Mouse (Mus musculus): ENCODE results near the gene Nkd1. TPM values are rescaled to one million over a fixed set of nuclear protein-coding genes. Genes with fewer than 3 reads are reported as not detected.
A peak's percentile ranks its signal among the peaks of the same experiment; 100 is the strongest.

Nkd1 gene
- polyA plus RNA-seq, 1 experiment from 2014 or later = 57.4 TPM

DNA sequence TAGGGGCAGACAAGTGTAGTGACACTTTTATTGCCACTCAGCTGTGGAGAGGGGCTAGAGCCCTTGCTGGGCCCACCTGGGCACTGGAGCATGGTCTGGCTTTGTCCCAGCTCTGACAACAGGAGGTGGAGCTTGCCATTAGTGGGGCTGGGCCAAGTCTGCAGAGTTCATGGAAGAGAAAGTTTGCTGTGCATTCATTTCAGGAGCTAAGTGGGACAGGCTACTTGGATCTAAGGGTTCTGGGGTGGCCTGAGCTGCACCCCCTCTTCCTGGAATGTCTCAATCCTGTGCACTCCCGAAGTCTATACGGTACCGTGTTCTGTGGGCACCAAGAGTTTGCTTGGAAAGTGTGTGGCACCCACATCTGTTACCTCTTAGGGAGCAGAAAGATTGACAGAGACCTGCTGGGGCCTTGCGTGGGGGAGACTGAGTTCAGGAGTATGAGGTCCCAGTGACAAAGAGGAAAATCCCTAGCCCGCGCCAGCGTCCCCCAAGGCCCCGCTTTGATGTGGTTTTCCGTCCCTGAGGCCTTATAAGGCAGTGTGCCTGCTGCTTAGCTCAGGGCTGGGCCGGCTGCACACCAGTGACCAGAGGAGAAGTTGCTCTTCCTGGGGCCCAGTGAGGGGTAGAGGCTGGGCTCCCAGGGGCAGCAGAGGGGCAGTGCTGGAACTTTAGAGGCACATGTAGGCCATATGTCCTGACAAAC, 49.3 kb downstream of the Nkd1 start:
- no peaks in the 10 kb centered on the region for H3K27me3 ChIP-seq (ENCODE audit: control insufficient read depth, insufficient read depth, low read length)
- H3K36me3 ChIP-seq (ENCODE audit: control insufficient read depth, insufficient read depth, low read length) = no peaks in the 10 kb centered on the region
- no peak for TF ChIP-seq EP300 (optimal IDR thresholded peaks at IDR 0.05)
- TF ChIP-seq CTCF (IDR thresholded peaks at IDR 0.05; ENCODE audit: low read depth) = no peak
- DNase-seq (ENCODE audit: low spot score) (peak; percentile 35), ATAC-seq (ENCODE audit: low FRiP score, low TSS enrichment) (peak; percentile 45; the same call in 1 of the 2 replicates)
- H3K4me1 ChIP-seq (replicated peaks; ENCODE audit: control insufficient read depth, insufficient read depth) = peaks cover 14% of the 10 kb centered on the region
- no peak overlapping the region for H3K4me3 ChIP-seq (ENCODE audit: low read depth, low read length)
- peak overlapping the region; percentile 90 for H3K27ac ChIP-seq (replicated peaks)
- H3K9ac ChIP-seq (ENCODE audit: low read length) = peak overlapping the region; percentile 41
- WGBS = 37% methylated on average over 10 of the region's 10 CpGs
- no peak overlapping the region for H3K4me2 ChIP-seq (replicated peaks; ENCODE audit: low read depth)
- H3K9me3 ChIP-seq (ENCODE audit: control insufficient read depth, low read length) = no peaks in the 10 kb centered on the region

DNA sequence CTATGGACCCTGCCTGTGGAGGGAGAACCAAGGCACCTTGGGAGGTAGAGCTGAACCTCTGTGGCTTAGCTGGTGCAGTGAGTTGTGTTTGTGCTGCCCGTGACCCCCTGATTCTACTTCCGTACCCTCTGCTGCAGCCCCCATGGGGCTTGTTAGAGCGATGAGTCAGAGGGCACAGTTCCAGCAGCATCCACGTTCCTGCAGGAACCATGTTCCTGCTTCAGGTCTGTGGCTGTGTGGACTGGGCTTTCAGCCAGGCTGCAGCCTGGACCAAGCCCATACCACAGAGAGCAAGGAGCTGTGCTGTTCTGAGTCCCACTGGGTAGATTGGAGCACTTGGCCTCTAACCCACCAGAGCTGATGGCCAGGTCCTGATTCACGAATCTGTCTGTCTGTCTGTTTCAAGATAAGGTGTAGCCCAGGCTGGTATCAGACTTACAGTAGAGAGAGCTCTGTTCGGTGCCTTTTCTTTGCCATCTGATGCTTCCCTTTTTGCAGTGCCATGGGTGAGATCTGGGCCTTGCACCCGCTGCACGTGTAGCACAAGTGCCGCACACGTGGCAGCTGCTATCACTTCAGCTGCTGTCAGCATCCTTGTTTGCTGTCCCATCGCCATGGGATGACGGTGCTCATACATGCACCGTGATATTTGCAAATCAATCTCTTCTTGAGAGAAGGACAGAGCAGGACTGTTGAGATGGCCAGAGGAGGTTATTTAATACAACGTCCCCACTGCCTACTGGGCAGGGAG, 50.5 kb downstream of the Nkd1 start:
- peak overlapping the region; percentile 90 for H3K27ac ChIP-seq (replicated peaks)
- H3K4me2 ChIP-seq (replicated peaks; ENCODE audit: low read depth) = no peak overlapping the region
- no peak for TF ChIP-seq CTCF (IDR thresholded peaks at IDR 0.05; ENCODE audit: low read depth)
- WGBS = 67% methylated on average over 14 of the region's 14 CpGs
- H3K4me3 ChIP-seq (ENCODE audit: low read depth, low read length) = no peak overlapping the region
- H3K4me1 ChIP-seq (replicated peaks; ENCODE audit: control insufficient read depth, insufficient read depth) = peaks cover 19% of the 10 kb centered on the region
- DNase-seq (ENCODE audit: low spot score) (no peak), ATAC-seq (ENCODE audit: low FRiP score, low TSS enrichment) (0 out of 2 replicates have a peak, but pooled peaks have one; percentile 11)
- H3K9ac ChIP-seq (ENCODE audit: low read length) = no peak overlapping the region
- H3K9me3 ChIP-seq (ENCODE audit: control insufficient read depth, low read length) = no peaks in the 10 kb centered on the region
- H3K36me3 ChIP-seq (ENCODE audit: control insufficient read depth, insufficient read depth, low read length) = no peaks in the 10 kb centered on the region
- no peaks in the 10 kb centered on the region for H3K27me3 ChIP-seq (ENCODE audit: control insufficient read depth, insufficient read depth, low read length)

DNA sequence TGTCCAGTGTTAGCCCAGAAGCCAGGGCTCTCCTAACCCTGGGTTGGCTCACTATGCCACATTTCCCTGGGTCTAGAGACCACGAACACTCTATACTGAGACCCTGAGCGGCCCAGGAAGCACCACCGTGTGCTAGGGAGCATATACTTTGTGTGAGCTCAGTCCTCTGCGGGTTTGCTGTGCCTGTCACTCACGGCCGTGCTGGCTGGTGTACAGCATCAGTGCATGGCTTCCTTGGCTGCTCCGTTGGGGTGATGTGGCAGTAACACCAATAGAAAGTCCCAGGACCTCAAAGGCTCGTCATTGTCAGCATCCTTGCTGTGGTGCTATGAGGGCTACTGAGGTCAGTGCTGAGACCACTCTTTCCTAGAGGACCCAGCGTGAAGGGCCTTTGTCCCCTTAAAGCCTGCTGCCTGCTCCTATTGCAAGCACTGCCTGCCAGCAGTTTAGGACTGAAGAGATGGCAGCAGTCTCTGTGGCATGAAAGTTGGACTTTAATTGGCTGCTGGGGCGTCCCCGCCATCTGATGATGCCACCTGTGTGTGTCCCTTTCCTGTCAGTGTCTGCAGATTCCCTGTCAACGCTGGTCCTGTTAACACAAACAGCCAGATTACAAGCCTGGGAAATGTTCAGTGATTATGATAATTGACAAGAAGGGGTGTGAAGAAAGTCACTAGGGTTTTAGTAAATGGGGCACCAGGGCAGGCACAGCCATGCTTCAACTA, 51.2 kb downstream of the Nkd1 start:
- 82% methylated on average over 12 of the region's 12 CpGs for whole genome bisulfite sequencing

GRCm38 (mm10) chr8:88572941-88573645, 51.9 kb downstream of the Nkd1 start:
- H3K4me2 ChIP-seq (replicated peaks; ENCODE audit: low read depth) = no peak overlapping the region
- H3K9ac ChIP-seq (ENCODE audit: low read length) = no peak overlapping the region
- H3K4me1 ChIP-seq (replicated peaks; ENCODE audit: control insufficient read depth, insufficient read depth) = peaks cover 22% of the 10 kb centered on the region
- no peaks in the 10 kb centered on the region for H3K9me3 ChIP-seq (ENCODE audit: control insufficient read depth, low read length)
- WGBS = 45% methylated on average over 14 of the region's 14 CpGs
- H3K36me3 ChIP-seq (ENCODE audit: control insufficient read depth, insufficient read depth, low read length) = no peaks in the 10 kb centered on the region
- DNase-seq (ENCODE audit: low spot score) (no peak), ATAC-seq (ENCODE audit: low FRiP score, low TSS enrichment) (no peak)
- TF ChIP-seq CTCF (IDR thresholded peaks at IDR 0.05; ENCODE audit: low read depth) = no peak
- peak; percentile 30 for TF ChIP-seq EP300 (optimal IDR thresholded peaks at IDR 0.05)
- peak overlapping the region; percentile 90 for H3K27ac ChIP-seq (replicated peaks)
- H3K4me3 ChIP-seq (ENCODE audit: low read depth, low read length) = no peak overlapping the region
- H3K27me3 ChIP-seq (ENCODE audit: control insufficient read depth, insufficient read depth, low read length) = no peaks in the 10 kb centered on the region

More for the DNA sequence above, 51.2 kb downstream of the Nkd1 start:
- H3K9me3 ChIP-seq (ENCODE audit: control insufficient read depth, low read length) = no peaks in the 10 kb centered on the region
- H3K27me3 ChIP-seq (ENCODE audit: control insufficient read depth, insufficient read depth, low read length) = no peaks in the 10 kb centered on the region
- TF ChIP-seq EP300 (optimal IDR thresholded peaks at IDR 0.05) = no peak
- no peak for TF ChIP-seq CTCF (IDR thresholded peaks at IDR 0.05; ENCODE audit: low read depth)
- H3K27ac ChIP-seq (replicated peaks) = peak overlapping the region; percentile 90
- H3K9ac ChIP-seq (ENCODE audit: low read length) = no peak overlapping the region
- DNase-seq (ENCODE audit: low spot score) (no peak), ATAC-seq (ENCODE audit: low FRiP score, low TSS enrichment) (no peak)
- H3K4me3 ChIP-seq (ENCODE audit: low read depth, low read length) = no peak overlapping the region
- H3K36me3 ChIP-seq (ENCODE audit: control insufficient read depth, insufficient read depth, low read length) = no peaks in the 10 kb centered on the region
- H3K4me2 ChIP-seq (replicated peaks; ENCODE audit: low read depth) = no peak overlapping the region
- peaks cover 19% of the 10 kb centered on the region for H3K4me1 ChIP-seq (replicated peaks; ENCODE audit: control insufficient read depth, insufficient read depth)

GRCm38 (mm10) chr8:88574975-88575374, 53.8 kb downstream of the Nkd1 start:
- ATAC-seq (ENCODE audit: low FRiP score, low TSS enrichment) (peak; percentile 58), DNase-seq (ENCODE audit: low spot score) (peak; percentile 23)
- Histone ChIP-seq H3K27ac (replicated peaks) (peak overlapping the region; percentile 92), H3K9ac (ENCODE audit: low read length) (no peak overlapping the region), H3K4me2 (replicated peaks; ENCODE audit: low read depth) (no peak overlapping the region), H3K9me3 (ENCODE audit: control insufficient read depth, low read length) (no peaks in the 10 kb centered on the region), H3K27me3 (ENCODE audit: control insufficient read depth, insufficient read depth, low read length) (no peaks in the 10 kb centered on the region), H3K4me1 (replicated peaks; ENCODE audit: control insufficient read depth, insufficient read depth) (peaks cover 22% of the 10 kb centered on the region), H3K4me3 (ENCODE audit: low read depth, low read length) (no peak overlapping the region), H3K36me3 (ENCODE audit: control insufficient read depth, insufficient read depth, low read length) (no peaks in the 10 kb centered on the region)
- TF ChIP-seq CTCF (IDR thresholded peaks at IDR 0.05; ENCODE audit: low read depth) = peak; percentile 8; the same call in 1 of the 2 replicates
- no peak for TF ChIP-seq EP300 (optimal IDR thresholded peaks at IDR 0.05)
- 29% methylated on average over 5 of the region's 5 CpGs for WGBS
